ENCODE assay signal across 10 mouse cellular contexts in the genomic region with DNA sequence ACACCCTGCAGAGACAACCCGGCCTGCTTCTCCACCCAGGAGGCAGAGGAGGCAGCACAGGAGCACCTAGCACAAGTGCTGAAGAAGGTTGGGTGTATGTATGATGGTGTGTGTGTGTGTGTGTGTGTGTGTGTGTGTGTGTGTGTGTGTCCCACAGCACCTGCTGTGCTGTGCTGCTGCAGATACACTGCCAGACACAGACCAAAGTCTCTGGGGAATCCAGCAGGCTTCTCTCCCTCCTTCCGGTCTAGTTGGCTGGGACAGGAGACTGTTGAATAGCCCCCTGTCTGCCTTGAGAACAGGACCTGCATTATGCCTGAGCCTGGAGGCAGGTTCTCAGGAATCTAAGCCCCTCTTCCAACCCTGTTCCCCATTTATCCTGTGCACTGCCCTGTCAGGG. TPM values are rescaled to one million over a fixed set of nuclear protein-coding genes. Genes with fewer than 3 reads are reported as not detected.
DNase-seq lines count a peak whose midpoint lies in the region; ATAC-seq and TF ChIP-seq lines count a peak whose summit lies in the region.
"Had no signal": no experiment of that assay in that cellular context is flagged by ENCODE, and none has a peak within 500 bp of the region (broad histone marks: within the 10 kb centered on the region; RNA-seq: fewer than 3 reads in every experiment).

No protein-coding gene starts in this region.

- peak overlapping the region; percentile 76 for H3K4me2 ChIP-seq in forebrain, embryonic 16.5 days (ENCODE audit: low read length)
- H3K4me2 ChIP-seq in liver, postnatal 0 days (ENCODE audit: low read depth, low read length): peak overlapping the region; percentile 77

- H3K27me3 ChIP-seq in C2C12 (ENCODE audit: control insufficient read depth, insufficient read depth, insufficient read length): no peaks in the 10 kb centered on the region
- no peaks in the 10 kb centered on the region for H3K27me3 ChIP-seq in forebrain, embryonic 16.5 days (replicated peaks; ENCODE audit: control insufficient read depth, insufficient read depth, low read length)
- H3K27me3 ChIP-seq in liver, postnatal 0 days (ENCODE audit: insufficient read depth, low read length): no peaks in the 10 kb centered on the region

- peak overlapping the region; percentile 75 for H3ac ChIP-seq in C2C12 (ENCODE audit: control insufficient read depth, insufficient read length, low read depth)

- peak; percentile 19 for DNase-seq in embryo, embryonic 11 days
- no peak for DNase-seq in embryo, embryonic 9.5 days (ENCODE audit: extremely low spot score)
- no peak for DNase-seq in liver, postnatal 0 days
- DNase-seq in cerebellum, postnatal 36 days: no peak
- DNase-seq in thymus, postnatal 25 days: no peak
- DNase-seq in spleen, adult 12 weeks (ENCODE audit: low spot score): no peak
- DNase-seq: cerebellum, adult 9-11 months; kidney, adult 2 months had no signal

- WGBS in forebrain, embryonic 16.5 days: 4% methylated on average over 2 of the region's 2 CpGs
- WGBS in liver, postnatal 0 days (ENCODE audit: insufficient replicate concordance): 26% methylated on average over 1 of the region's 2 CpGs

- H3K4me3 ChIP-seq in C2C12 (ENCODE audit: insufficient read depth, poor library complexity, severe bottlenecking): peak overlapping the region; percentile 79
- peak overlapping the region; percentile 71 for H3K4me3 ChIP-seq in forebrain, embryonic 16.5 days (replicated peaks; ENCODE audit: low read length)
- peak overlapping the region; percentile 68 for H3K4me3 ChIP-seq in liver, postnatal 0 days (ENCODE audit: low read depth, low read length)

- no peaks in the 10 kb centered on the region for H3K9me3 ChIP-seq in forebrain, embryonic 16.5 days (ENCODE audit: control insufficient read depth, low read length)
- no peaks in the 10 kb centered on the region for H3K9me3 ChIP-seq in liver, postnatal 0 days (ENCODE audit: low read length)

- peaks cover 22% of the 10 kb centered on the region for H3K79me2 ChIP-seq in C2C12 (ENCODE audit: control insufficient read depth, insufficient read depth)

- no peak for TF ChIP-seq EP300 in liver, postnatal 0 days (IDR thresholded peaks at IDR 0.05; ENCODE audit: low read depth)

- H3K9ac ChIP-seq in forebrain, embryonic 16.5 days (replicated peaks; ENCODE audit: low read depth, low read length): peak overlapping the region; percentile 64; the same call in 1 of the 2 replicates
- H3K9ac ChIP-seq in liver, postnatal 0 days (replicated peaks): peak overlapping the region; percentile 64; the same call in 1 of the 2 replicates

- H3K79me3 ChIP-seq in C2C12 (ENCODE audit: low read depth): peaks cover 3% of the 10 kb centered on the region

- TF ChIP-seq CTCF in C2C12 (IDR thresholded peaks at IDR 0.05; ENCODE audit: control insufficient read depth, insufficient read depth, insufficient read length): no peak
- TF ChIP-seq CTCF in liver, postnatal 0 days (IDR thresholded peaks at IDR 0.05; ENCODE audit: low read depth): no peak

- no peak for ATAC-seq in forebrain, embryonic 16.5 days
- ATAC-seq in liver, postnatal 0 days: no peak

- no peak overlapping the region for H3K27ac ChIP-seq in forebrain, embryonic 16.5 days (ENCODE audit: low read length)
- no peak overlapping the region for H3K27ac ChIP-seq in liver, postnatal 0 days (ENCODE audit: low read depth)

- H3K36me3 ChIP-seq in C2C12 (ENCODE audit: control insufficient read depth, insufficient read depth): peaks cover 27% of the 10 kb centered on the region
- H3K36me3 ChIP-seq in forebrain, embryonic 16.5 days (ENCODE audit: control insufficient read depth, insufficient read depth): no peaks in the 10 kb centered on the region
- H3K36me3 ChIP-seq in liver, postnatal 0 days (replicated peaks; ENCODE audit: insufficient read depth, low read length): 0 out of 2 replicates have a peak, but pooled peaks cover 12% of the 10 kb centered on the region

- H3K4me1 ChIP-seq in forebrain, embryonic 16.5 days (replicated peaks; ENCODE audit: control insufficient read depth, insufficient read depth, low read length): peaks cover 23% of the 10 kb centered on the region
- H3K4me1 ChIP-seq in liver, postnatal 0 days (ENCODE audit: insufficient read depth): peaks cover 23% of the 10 kb centered on the region; the same call in 1 of the 2 replicates

TF ChIP-seq in C2C12, 6 proteins besides CTCF, POLR2A, EP300 and RAD21:
- no peak for TF ChIP-seq USF1 (IDR thresholded peaks at IDR 0.05; ENCODE audit: low read depth)
- TF ChIP-seq FOSL1 (IDR thresholded peaks at IDR 0.05; ENCODE audit: insufficient read depth, low read length, poor library complexity, severe bottlenecking): no peak
- TF ChIP-seq CEBPB (IDR thresholded peaks at IDR 0.05; ENCODE audit: low read depth): no peak
- no peak for TF ChIP-seq MYOG (IDR thresholded peaks at IDR 0.05; ENCODE audit: control insufficient read depth, extremely low read depth, insufficient read length)
- no peak for TF ChIP-seq MAX (IDR thresholded peaks at IDR 0.05)
- no peak for TF ChIP-seq MYOD1 (IDR thresholded peaks at IDR 0.05; ENCODE audit: control insufficient read depth, insufficient read length, low read depth)

RNA-seq across cellular contexts. Expression of a gene that starts 1.3 kb away (rescaled TPM):
- polyA plus RNA-seq in C2C12 (2012; fragmentation: generic; extraction: Trizol): 25.8 TPM
- polyA plus RNA-seq in forebrain, embryonic 16.5 days (2015; fragmentation: Nextera tagmentation; extraction: Ambion mirVana): 23.8 and 29.9 TPM in 2 replicates
- polyA plus RNA-seq in liver, postnatal 0 days (2015; fragmentation: Nextera tagmentation; extraction: Ambion mirVana): 5.5 and 7.4 TPM in 2 replicates

RNA-seq across cellular contexts. Expression of a gene that starts 7.9 kb away (rescaled TPM):
- polyA plus RNA-seq in C2C12 (2012; fragmentation: generic; extraction: Trizol): 96.6 TPM
- 3.3 and 7.5 TPM in 2 replicates for polyA plus RNA-seq in forebrain, embryonic 16.5 days (2015; fragmentation: Nextera tagmentation; extraction: Ambion mirVana)
- 18.7 and 19.4 TPM in 2 replicates for polyA plus RNA-seq in liver, postnatal 0 days (2015; fragmentation: Nextera tagmentation; extraction: Ambion mirVana)

RNA-seq across cellular contexts. Expression of a gene that starts 17.3 kb away (rescaled TPM):
- polyA plus RNA-seq in C2C12 (2012; fragmentation: generic; extraction: Trizol): 22.4 TPM
- polyA plus RNA-seq in forebrain, embryonic 16.5 days (2015; fragmentation: Nextera tagmentation; extraction: Ambion mirVana): 21.5 and 26.9 TPM in 2 replicates
- 12.8 and 15.4 TPM in 2 replicates for polyA plus RNA-seq in liver, postnatal 0 days (2015; fragmentation: Nextera tagmentation; extraction: Ambion mirVana)

RNA-seq across cellular contexts. Expression of a gene that starts 22.2 kb away (rescaled TPM):
- not detected for polyA plus RNA-seq in C2C12 (2012; fragmentation: generic; extraction: Trizol)
- polyA plus RNA-seq in forebrain, embryonic 16.5 days (2015; fragmentation: Nextera tagmentation; extraction: Ambion mirVana): 5.2 and 6.2 TPM in 2 replicates
- polyA plus RNA-seq in liver, postnatal 0 days (2015; fragmentation: Nextera tagmentation; extraction: Ambion mirVana): 2.9 and 3.6 TPM in 2 replicates

RNA-seq across cellular contexts. Expression of a gene that starts 25.7 kb away (rescaled TPM):
- polyA plus RNA-seq in C2C12 (2012; fragmentation: generic; extraction: Trizol): 79.9 TPM
- polyA plus RNA-seq in forebrain, embryonic 16.5 days (2015; fragmentation: Nextera tagmentation; extraction: Ambion mirVana): 384 and 515 TPM in 2 replicates
- 5.2 and 5.4 TPM in 2 replicates for polyA plus RNA-seq in liver, postnatal 0 days (2015; fragmentation: Nextera tagmentation; extraction: Ambion mirVana)
